Mouse (Mus musculus) layer of hippocampus, adult 2 months (tissue): ENCODE measurements at regions not wholly inside any gene's neighbourhood (a gene's known extent, or its start where the extent isn't known, plus 50 kb on each side); places are given as distances from the start of the nearest gene placed in this dataset.

Experiments used
- DNase-seq, 2 experiments: peaks; one replicate each; pipeline ENCODE4 v3.0.0; 2022; ENCODE audit warnings: low spot score in 2 of 2
- H3K27ac ChIP-seq: fragments of 200-600 bp; 2 replicates; pipeline ENCODE4 v1.8.1; 2022
- H3K4me3 ChIP-seq: fragments of 200-600 bp; 2 replicates; pipeline ENCODE4 v1.8.1; 2022; ENCODE audit warnings: mild to moderate bottlenecking
- CTCF ChIP-seq: fragments of 200-600 bp; conservative IDR thresholded peaks from 2 replicates; pipeline ENCODE4 v1.8.1; 2022; ENCODE audit warnings: antibody characterized with exemption, mild to moderate bottlenecking, moderate library complexity

DNA sequence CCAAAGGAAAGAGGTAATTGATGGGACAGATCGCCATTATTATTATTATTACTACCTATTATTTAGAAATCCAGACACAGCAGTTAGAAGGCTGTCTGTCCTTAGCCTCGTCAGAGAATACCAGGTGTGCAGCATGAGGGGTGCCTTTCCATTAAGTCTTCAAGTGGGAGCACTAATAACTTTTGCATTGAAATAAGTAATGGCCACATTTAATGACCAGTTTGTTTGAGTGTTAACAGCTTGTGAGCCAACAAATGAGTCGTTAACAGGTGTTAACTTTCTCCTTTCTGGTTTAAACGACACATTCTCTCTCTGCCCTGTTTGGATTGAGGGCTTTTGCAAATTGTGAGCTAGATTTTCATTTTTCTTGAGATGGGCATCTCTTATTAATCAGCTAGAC is 184.8 kb downstream of the C1d start:
- no peak overlapping the region for H3K4me3 ChIP-seq
- DNase-seq: no peak
- H3K27ac ChIP-seq: no peak overlapping the region
- no peak for TF ChIP-seq CTCF

DNA sequence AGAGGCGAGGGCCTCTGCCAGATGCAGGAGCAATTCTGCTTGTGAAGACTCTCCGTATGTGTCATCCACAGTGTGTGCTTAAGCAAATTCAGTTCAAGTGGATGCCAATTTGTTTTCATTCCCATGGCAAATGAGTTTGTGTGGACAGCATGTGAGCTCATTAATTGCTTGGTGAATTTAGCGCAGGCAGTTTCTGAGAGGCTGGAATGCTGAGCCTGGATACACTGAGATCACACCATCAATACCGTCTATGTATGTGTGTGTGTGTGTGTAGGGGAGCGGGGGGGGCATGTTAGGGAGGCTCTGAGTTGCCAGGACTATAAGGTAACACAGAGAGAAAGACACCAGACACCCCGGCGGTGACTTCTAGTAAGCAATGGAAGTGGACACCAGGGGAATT is 191.9 kb downstream of the C1d start:
- no peak for TF ChIP-seq CTCF
- no peak overlapping the region for H3K4me3 ChIP-seq
- H3K27ac ChIP-seq: no peak overlapping the region
- no peak for DNase-seq

DNA sequence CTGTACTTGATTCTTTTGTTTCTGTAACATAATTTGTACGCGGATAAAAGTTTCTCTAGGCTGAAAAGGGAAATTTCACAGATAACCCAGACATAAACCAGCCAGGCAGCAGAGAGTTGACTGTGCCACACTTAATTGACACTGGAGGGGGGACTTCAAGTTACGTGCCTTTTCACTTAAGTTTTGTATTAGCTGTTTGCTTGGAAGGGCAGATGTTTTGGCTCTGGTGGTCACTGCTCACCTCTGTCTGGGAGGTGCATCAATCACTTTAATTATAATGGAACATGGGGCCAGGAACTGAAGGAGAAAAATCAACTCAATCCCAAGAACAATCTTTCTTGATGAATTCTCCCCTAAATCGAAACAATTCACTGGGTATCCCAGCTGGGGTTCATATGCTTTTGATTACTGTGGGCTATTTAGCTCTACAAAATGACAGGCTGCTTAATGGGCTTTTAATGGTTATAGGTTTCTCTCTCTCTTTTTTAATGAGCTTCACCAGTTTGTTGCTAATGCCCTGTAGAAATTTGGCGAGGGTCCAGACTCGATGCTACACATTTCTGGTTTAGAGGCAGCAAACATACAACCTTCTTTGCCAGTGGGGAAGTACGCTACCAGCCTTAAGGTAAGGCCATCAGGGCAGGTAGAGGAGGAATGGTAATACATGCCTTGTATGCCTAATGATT is 193.1 kb downstream of the C1d start:
- no peak overlapping the region for H3K27ac ChIP-seq
- TF ChIP-seq CTCF: no peak
- no peak for DNase-seq

GRCm38 (mm10) chr11:17451451-17451850 is 194.1 kb downstream of the C1d start:
- peak; percentile 36 for TF ChIP-seq CTCF
- Histone ChIP-seq H3K27ac (no peak overlapping the region), H3K4me3 (no peak overlapping the region)
- peak; percentile 30 to 32 for DNase-seq

More for the DNA sequence above, 193.1 kb downstream of the C1d start:
- no peak overlapping the region for H3K4me3 ChIP-seq

- H3K4me3 ChIP-seq: no peak overlapping the region
- no peak overlapping the region for H3K27ac ChIP-seq
- no peak for TF ChIP-seq CTCF
- no peak for DNase-seq
Observed at GRCm38 (mm10) chr11:17453530-17453929, 196.2 kb downstream of the C1d start.

DNA sequence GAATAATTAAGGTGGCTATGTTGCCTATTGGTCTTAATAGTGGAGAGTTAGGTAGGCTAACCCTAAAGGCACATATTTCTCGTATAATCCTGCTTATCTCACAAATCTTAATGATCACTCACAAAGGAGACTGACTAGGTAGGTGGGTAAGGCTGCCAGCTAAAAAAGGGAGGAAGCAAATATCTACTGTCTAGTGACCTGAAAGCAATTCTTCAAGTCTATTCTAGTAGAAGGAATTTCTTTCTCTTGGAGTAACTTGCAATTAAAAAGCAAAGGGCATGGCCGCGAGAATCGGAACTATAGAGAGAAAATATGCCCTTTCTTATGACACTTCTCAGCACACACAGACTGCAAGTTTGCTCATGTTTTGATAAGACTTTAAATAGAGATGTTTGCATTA is 201.6 kb downstream of the C1d start:
- TF ChIP-seq CTCF: no peak
- no peak for DNase-seq
- H3K4me3 ChIP-seq: no peak overlapping the region

GRCm38 (mm10) chr11:17460024-17460919 is 202.9 kb downstream of the C1d start:
- peak; percentile 10 to 26 for DNase-seq
- peak; percentile 87 for TF ChIP-seq CTCF
- Histone ChIP-seq H3K27ac (no peak overlapping the region), H3K4me3 (no peak overlapping the region)

More for the DNA sequence above, 201.6 kb downstream of the C1d start:
- H3K27ac ChIP-seq: no peak overlapping the region

GRCm38 (mm10) chr11:17460920-17461279 is 203.5 kb downstream of the C1d start:
- Histone ChIP-seq H3K4me3 (no peak overlapping the region), H3K27ac (no peak overlapping the region)
- DNase-seq: no peak
- no peak for TF ChIP-seq CTCF

DNA sequence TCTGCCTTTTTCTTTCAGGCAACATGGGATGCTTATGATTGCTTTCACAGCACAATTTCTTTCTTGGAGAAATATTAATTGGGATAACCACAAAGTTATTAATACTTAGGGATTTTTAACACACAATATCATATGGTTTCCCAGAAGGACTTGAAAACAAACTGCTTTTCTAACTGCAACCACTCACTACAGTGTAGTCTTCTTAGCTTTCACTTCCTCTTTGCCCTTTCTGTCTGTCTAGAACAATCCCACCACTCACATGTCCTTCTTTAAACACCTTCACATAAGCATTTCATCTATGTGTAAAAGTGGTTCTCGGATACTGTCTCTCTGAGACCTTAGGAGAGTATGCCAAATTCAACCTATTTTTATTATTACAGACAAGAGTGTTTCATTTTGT is 204.3 kb downstream of the C1d start:
- Histone ChIP-seq H3K4me3 (no peak overlapping the region), H3K27ac (no peak overlapping the region)
- TF ChIP-seq CTCF: no peak
- DNase-seq: no peak

DNA sequence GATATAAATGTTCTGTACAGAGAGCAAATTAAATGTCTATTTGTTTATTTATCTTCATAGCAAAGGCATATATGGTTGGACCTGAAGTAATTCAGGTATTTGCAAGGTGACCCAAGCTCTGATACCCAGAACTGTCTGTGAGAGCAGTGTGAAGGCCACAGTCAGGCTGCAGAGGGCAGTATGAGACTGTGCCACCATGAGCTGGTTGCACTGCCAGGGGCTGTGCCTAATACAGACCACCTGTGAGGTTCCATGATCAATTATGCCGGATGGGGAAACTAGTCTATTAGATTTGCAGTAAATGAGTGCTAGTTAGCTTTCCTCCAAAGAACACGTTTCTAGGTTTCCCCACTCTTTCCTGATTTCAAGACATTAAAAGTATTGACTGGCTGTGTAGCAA is 207.5 kb downstream of the C1d start:
- Histone ChIP-seq H3K4me3 (no peak overlapping the region), H3K27ac (no peak overlapping the region)
- TF ChIP-seq CTCF: peak; percentile 82
- peak in 1 of 2 experiments; percentile 13 for DNase-seq

DNA sequence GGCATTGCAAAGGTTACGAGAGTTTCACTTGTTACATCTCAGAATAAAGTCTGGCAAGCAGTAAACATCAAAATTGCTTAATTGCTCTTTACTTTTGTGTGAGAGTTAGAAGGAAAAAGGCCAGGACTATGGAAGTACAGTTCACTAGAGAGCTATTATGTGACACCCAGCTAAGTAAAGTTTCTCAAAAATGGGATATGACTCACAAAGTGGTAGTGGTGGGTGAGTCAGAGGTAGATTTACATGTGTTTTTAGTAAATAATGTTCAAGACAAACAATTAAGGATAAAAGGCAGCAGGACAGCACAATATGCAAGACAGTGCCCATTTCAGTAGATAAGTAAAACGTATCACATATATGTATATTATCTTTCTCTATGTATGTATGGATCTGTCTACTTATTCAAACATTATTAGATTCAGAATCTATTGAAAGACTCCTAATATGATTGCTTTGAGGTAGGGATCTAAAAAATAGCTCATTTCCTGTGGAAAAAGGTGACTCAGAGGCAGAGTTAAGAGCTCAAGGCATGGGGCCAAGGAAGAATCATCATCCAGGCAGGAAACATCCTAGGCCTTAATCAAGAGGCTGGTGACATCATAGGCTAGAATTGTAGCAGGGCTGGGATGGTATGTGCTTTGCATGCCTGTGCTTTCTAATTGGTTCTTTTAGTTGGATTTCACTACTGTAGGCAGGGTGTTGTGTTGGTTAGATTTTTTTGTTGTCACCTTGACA is 211.2 kb downstream of the C1d start:
- no peak overlapping the region for H3K27ac ChIP-seq
- DNase-seq: no peak

GRCm38 (mm10) chr11:17481436-17481996 is 224.1 kb downstream of the C1d start:
- no peak for TF ChIP-seq CTCF
- no peak overlapping the region for H3K4me3 ChIP-seq
- no peak overlapping the region for H3K27ac ChIP-seq
- no peak for DNase-seq

More for the DNA sequence above, 211.2 kb downstream of the C1d start:
- H3K4me3 ChIP-seq: no peak overlapping the region
- TF ChIP-seq CTCF: no peak
